Mouse (Mus musculus): ENCODE measurements around the gene Pim3.

Gene Pim3

GRCm38 (mm10) chr15:88837199-88837932 is 24.6 kb upstream of the Pim3 start:
- DNase-seq (ENCODE audit: low read depth): no peak

- no peak for DNase-seq (ENCODE audit: low read depth)
These were observed 24.0 kb upstream of the Pim3 start for GRCm38 (mm10) chr15:88837977-88838376.

GRCm38 (mm10) chr15:88839271-88839670 is 22.7 kb upstream of the Pim3 start:
- no peak for DNase-seq (ENCODE audit: low read depth)

- no peak for DNase-seq (ENCODE audit: low read depth)
These were observed 21.9 kb upstream of the Pim3 start for GRCm38 (mm10) chr15:88840126-88840525.

GRCm38 (mm10) chr15:88841160-88841559 is 20.8 kb upstream of the Pim3 start:
- DNase-seq (ENCODE audit: low read depth): no peak

GRCm38 (mm10) chr15:88841580-88842299 is 20.2 kb upstream of the Pim3 start:
- no peak for DNase-seq (ENCODE audit: low read depth)

GRCm38 (mm10) chr15:88842300-88842673 is 19.7 kb upstream of the Pim3 start:
- DNase-seq (ENCODE audit: low read depth): no peak

- no peak for DNase-seq (ENCODE audit: low read depth)
These were observed 18.4 kb upstream of the Pim3 start for GRCm38 (mm10) chr15:88843486-88844097.

GRCm38 (mm10) chr15:88844966-88845365 is 17.0 kb upstream of the Pim3 start:
- DNase-seq (ENCODE audit: low read depth): no peak

- no peak for DNase-seq (ENCODE audit: low read depth)
These were observed 13.3 kb upstream of the Pim3 start for GRCm38 (mm10) chr15:88848661-88849060.

- no peak for DNase-seq (ENCODE audit: low read depth)
These were observed 12.4 kb upstream of the Pim3 start for GRCm38 (mm10) chr15:88849621-88850020.

GRCm38 (mm10) chr15:88850146-88850826 is 11.7 kb upstream of the Pim3 start:
- no peak for DNase-seq (ENCODE audit: low read depth)

- DNase-seq (ENCODE audit: low read depth): no peak
These were observed 10.9 kb upstream of the Pim3 start for GRCm38 (mm10) chr15:88851076-88851475.

- no peak for DNase-seq (ENCODE audit: low read depth)
These were observed 10.4 kb upstream of the Pim3 start for GRCm38 (mm10) chr15:88851507-88852149.

GRCm38 (mm10) chr15:88853106-88853505 is 8.9 kb upstream of the Pim3 start:
- DNase-seq (ENCODE audit: low read depth): no peak

GRCm38 (mm10) chr15:88854119-88854968 is 7.6 kb upstream of the Pim3 start:
- no peak for DNase-seq (ENCODE audit: low read depth)

- no peak for DNase-seq (ENCODE audit: low read depth)
These were observed 6.8 kb upstream of the Pim3 start for GRCm38 (mm10) chr15:88854969-88855830.

- DNase-seq (ENCODE audit: low read depth): no peak
These were observed 6.0 kb upstream of the Pim3 start for GRCm38 (mm10) chr15:88855896-88856417.

- no peak for DNase-seq (ENCODE audit: low read depth)
These were observed 5.4 kb upstream of the Pim3 start for GRCm38 (mm10) chr15:88856613-88857012.

- no peak for DNase-seq (ENCODE audit: low read depth)
These were observed 4.6 kb upstream of the Pim3 start for GRCm38 (mm10) chr15:88857361-88857760.
